Mouse (Mus musculus) testis, adult 2 months (tissue): ENCODE data around the gene Adh4. TPM values are rescaled to one million over a fixed set of nuclear protein-coding genes. Genes with fewer than 3 reads are reported as not detected.
"Not testable (repeated sequence)": the region's sequence is repeated elsewhere in the genome, so short reads cannot be mapped to it uniquely, and the experiment has no call there.

Experiments used
- H3K27ac ChIP-seq: fragments of 200-500 bp; 2 replicates; pipeline ENCODE4 v1.5.1; 2012; ENCODE audit warnings: low read depth, low read length; ENCODE audit not compliant: control insufficient read depth, insufficient read depth
- H3K27me3 ChIP-seq: fragments of 200-500 bp; 2 replicates; pipeline ENCODE4 v1.6.1; 2012; ENCODE audit warnings: mild to moderate bottlenecking, low read length, moderate library complexity; ENCODE audit not compliant: control insufficient read depth, insufficient read depth
- H3K36me3 ChIP-seq: fragments of 200-500 bp; 2 replicates; pipeline ENCODE4 v1.6.1; 2012; ENCODE audit warnings: mild to moderate bottlenecking, low read length; ENCODE audit not compliant: control insufficient read depth, insufficient read depth
- H3K4me1 ChIP-seq: fragments of 200-500 bp; 2 replicates; pipeline ENCODE4 v1.6.1; 2012; ENCODE audit warnings: low read length; ENCODE audit not compliant: control insufficient read depth, insufficient read depth
- H3K4me3 ChIP-seq: fragments of 200-500 bp; 2 replicates; pipeline ENCODE4 v1.5.1; 2012; ENCODE audit warnings: low read depth, mild to moderate bottlenecking, low read length, moderate library complexity, mixed read lengths; ENCODE audit not compliant: control insufficient read depth
- CTCF ChIP-seq: fragments of 200-500 bp; IDR thresholded peaks from 2 replicates; pipeline ENCODE4 v1.5.1; 2012; ENCODE audit warnings: low read depth, mild to moderate bottlenecking, inconsistent platforms, low read length, moderate library complexity; ENCODE audit not compliant: control insufficient read depth, insufficient read depth, insufficient replicate concordance
- POLR2A ChIP-seq: fragments of 200-500 bp; IDR thresholded peaks from 2 replicates; pipeline ENCODE4 v1.6.1; 2012; ENCODE audit warnings: low read depth, mild to moderate bottlenecking, inconsistent platforms, low read length, moderate library complexity; ENCODE audit not compliant: control insufficient read depth
- polyA plus RNA-seq: library from polyadenylated mRNA; depleted of rRNA; stranded (reverse); fragments of >200 nt; gene quantifications from 2 replicates; pipeline ENCODE4 v1.2.3, GENCODE M21; 2012; rRNA removed

The Adh4 gene
- polyA plus RNA-seq: 8.4 and 9.8 TPM in 2 replicates

DNA sequence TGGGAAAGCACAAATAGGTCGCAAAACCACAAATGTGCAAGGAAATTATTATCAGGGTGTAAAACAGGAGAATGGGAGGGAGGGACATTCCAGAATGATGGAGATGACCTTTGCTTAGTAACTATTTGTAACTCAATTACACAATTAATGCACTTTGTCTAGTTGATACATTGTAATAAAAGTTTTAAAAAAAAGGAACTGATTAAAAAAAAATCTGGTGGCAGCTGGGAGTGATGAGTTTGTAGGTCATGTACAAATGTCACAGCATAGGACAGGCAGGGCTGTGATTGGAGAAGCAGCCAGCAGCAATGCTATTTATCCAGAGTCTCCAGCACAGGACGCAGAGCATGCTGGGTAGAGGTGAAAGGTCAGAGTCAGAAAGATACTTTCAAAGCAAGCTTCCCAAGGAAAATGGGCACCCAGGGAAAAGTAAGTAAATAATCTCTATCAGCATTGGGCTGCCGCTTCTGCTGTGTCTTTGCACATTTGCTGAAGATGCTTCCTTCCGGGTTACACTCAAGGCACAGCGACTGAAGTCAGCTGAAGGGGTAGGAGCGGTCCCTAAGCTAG, at the start of gene Adh4:
Adh4 (plus strand) TSS at position 346 of the 570 bp plus-strand sequence.
- H3K4me1 ChIP-seq: no peaks in the 10 kb centered on the region; the same call in 1 of the 2 replicates
- H3K27me3 ChIP-seq: no peaks in the 10 kb centered on the region
- H3K4me3 ChIP-seq: peak within 1 kb of the TSS; percentile 13; the same call in 1 of the 2 replicates
- H3K36me3 ChIP-seq: no peaks in the 10 kb centered on the region
- TF ChIP-seq CTCF (no peak), POLR2A (no peak)
- no peak within 1 kb of the TSS for H3K27ac ChIP-seq

DNA sequence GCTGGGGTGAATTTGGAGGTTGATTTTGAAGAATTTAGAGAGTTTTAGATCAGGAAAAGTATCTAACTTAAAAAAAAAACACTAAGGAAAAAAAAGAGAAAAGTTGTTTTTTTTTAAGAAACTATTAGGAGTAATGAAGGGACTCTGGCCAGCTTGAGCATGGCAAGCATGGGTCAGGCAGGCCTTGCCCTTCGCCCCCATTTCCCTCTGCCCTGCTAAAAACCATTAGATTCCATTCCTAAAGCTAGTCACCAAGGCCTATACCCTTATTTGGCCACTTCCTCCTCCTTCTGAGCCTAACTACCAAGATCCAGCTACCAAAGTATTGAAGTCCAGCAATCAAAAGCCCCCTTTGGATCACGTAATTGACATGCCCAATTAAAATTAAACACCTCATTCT, 49.1 kb upstream of the Adh4 start:
- H3K27ac ChIP-seq: no peak overlapping the region
- H3K27me3 ChIP-seq: no peaks in the 10 kb centered on the region
- no peaks in the 10 kb centered on the region for H3K36me3 ChIP-seq
- H3K4me1 ChIP-seq: no peaks in the 10 kb centered on the region
- no peak overlapping the region for H3K4me3 ChIP-seq
- TF ChIP-seq CTCF: no peak
- no peak for TF ChIP-seq POLR2A

GRCm38 (mm10) chr3:138369546-138369945, 45.7 kb upstream of the Adh4 start:
- Histone ChIP-seq H3K27ac (no peak overlapping the region), H3K36me3 (no peaks in the 10 kb centered on the region), H3K27me3 (no peaks in the 10 kb centered on the region), H3K4me3 (no peak overlapping the region), H3K4me1 (no peaks in the 10 kb centered on the region)
- TF ChIP-seq CTCF: no peak
- no peak for TF ChIP-seq POLR2A

- H3K27me3 ChIP-seq, H3K4me1 ChIP-seq, H3K36me3 ChIP-seq, H3K4me3 ChIP-seq, H3K27ac ChIP-seq: not testable (repeated sequence)
These were observed 45.0 kb upstream of the Adh4 start for GRCm38 (mm10) chr3:138370289-138370688.

GRCm38 (mm10) chr3:138373920-138374319, 41.3 kb upstream of the Adh4 start:
- TF ChIP-seq POLR2A (no peak), CTCF (no peak)
- H3K4me3 ChIP-seq: no peak overlapping the region
- H3K27ac ChIP-seq: no peak overlapping the region
- H3K4me1 ChIP-seq: no peaks in the 10 kb centered on the region
- H3K27me3 ChIP-seq: no peaks in the 10 kb centered on the region
- no peaks in the 10 kb centered on the region for H3K36me3 ChIP-seq

DNA sequence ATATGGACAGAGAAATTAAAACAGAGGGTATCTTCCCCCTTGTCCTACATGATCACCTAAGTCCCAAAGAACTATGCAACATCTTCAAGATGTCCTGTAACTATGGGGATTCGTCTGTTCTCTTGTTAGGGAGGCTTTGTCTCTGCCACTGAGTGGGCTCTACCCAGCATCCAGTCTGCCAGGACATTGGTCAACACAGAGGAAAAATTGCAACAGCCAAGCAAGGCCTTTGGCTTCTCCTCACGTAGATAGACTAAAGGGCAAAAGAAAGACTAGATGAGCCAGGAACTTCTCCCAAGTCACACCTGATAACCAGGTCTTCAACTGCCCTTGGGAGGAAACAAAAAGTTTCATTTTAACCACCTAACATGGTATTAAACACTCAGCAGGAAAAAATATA, 40.1 kb upstream of the Adh4 start:
- TF ChIP-seq POLR2A (no peak), CTCF (no peak)
- no peaks in the 10 kb centered on the region for H3K4me1 ChIP-seq
- no peak overlapping the region for H3K27ac ChIP-seq
- no peaks in the 10 kb centered on the region for H3K36me3 ChIP-seq
- no peaks in the 10 kb centered on the region for H3K27me3 ChIP-seq
- no peak overlapping the region for H3K4me3 ChIP-seq

DNA sequence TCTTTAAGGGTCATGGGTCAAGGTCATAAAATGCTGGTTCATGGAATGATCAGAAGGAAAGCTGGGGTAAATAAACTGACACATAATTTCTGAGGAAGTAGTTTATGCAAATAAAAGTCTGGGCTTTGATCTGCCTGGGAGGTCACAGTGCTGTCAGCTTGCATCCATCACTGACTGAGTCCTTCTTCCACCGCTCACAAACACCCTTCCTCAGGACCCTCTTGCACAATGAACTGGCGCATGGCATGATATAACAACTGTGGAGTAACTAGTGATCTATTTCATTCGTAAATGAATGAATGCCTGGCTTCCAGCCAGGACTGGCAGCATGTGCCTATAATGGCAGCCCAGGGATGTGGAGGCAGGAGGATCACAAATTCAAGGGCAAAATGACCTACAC, 34.1 kb upstream of the Adh4 start:
- H3K4me1 ChIP-seq: no peaks in the 10 kb centered on the region
- no peaks in the 10 kb centered on the region for H3K27me3 ChIP-seq
- TF ChIP-seq POLR2A: no peak
- TF ChIP-seq CTCF: no peak
- H3K4me3 ChIP-seq: no peak overlapping the region
- H3K36me3 ChIP-seq: no peaks in the 10 kb centered on the region
- H3K27ac ChIP-seq: no peak overlapping the region

GRCm38 (mm10) chr3:138387155-138387554, 28.1 kb upstream of the Adh4 start:
- H3K4me1 ChIP-seq: no peaks in the 10 kb centered on the region
- H3K27ac ChIP-seq: no peak overlapping the region
- H3K36me3 ChIP-seq: no peaks in the 10 kb centered on the region
- H3K27me3 ChIP-seq: no peaks in the 10 kb centered on the region
- TF ChIP-seq CTCF (no peak), POLR2A (no peak)
- no peak overlapping the region for H3K4me3 ChIP-seq

- H3K4me3 ChIP-seq: no peak overlapping the region
- no peak overlapping the region for H3K27ac ChIP-seq
- no peaks in the 10 kb centered on the region for H3K4me1 ChIP-seq
- no peaks in the 10 kb centered on the region for H3K27me3 ChIP-seq
- TF ChIP-seq CTCF (no peak), POLR2A (no peak)
- no peaks in the 10 kb centered on the region for H3K36me3 ChIP-seq
These were observed 10.4 kb upstream of the Adh4 start for GRCm38 (mm10) chr3:138404872-138405271.
